Mouse (Mus musculus) embryo, embryonic 10.5 days (tissue): ENCODE results near the gene Atp2b2.

ENCODE experiments used
- DNase-seq: peaks from one replicate; pipeline ENCODE4 v3.0.0-alpha.2; 2015; ENCODE audit warnings: low spot score

Gene Atp2b2

DNA sequence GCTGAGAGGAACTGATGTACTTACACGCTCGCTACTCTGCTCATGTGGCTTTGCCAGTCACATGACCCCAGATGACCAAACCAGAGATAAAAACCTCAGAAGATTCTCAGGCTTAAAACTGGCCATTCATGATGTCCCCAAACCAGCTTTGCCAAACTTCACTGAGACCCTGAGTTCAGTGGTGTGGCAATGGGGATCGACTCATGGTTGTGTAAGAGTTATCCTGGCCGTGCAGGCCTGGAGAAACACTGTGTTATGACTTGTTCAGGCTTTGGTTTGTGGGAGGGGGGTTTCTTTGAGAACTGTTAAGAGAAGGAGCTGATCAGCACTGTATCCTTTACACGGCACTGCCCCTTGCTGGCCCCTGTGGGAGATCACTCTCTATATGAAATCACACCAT, 250.0 kb downstream of the Atp2b2 start:
- DNase-seq = no peak

DNA sequence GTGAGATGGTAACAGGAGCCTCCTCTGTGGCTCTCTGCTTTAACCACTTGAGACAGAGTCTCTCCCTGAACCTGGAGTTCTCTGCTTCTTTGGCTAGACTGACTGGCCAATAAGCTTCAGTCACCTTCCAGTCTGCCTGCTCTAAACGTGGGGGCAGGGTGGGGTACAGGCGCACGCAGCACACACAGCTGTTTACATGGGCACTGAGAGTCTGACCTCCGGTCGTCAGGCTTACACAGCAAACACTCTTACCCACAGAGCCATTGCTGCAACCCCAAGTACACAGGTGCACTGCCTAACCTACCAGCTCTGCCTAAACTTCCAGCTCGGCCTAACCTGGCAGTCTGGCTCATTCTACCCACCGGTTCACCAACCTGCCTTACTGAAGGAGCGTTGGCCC, 251.4 kb downstream of the Atp2b2 start:
- DNase-seq = no peak

DNA sequence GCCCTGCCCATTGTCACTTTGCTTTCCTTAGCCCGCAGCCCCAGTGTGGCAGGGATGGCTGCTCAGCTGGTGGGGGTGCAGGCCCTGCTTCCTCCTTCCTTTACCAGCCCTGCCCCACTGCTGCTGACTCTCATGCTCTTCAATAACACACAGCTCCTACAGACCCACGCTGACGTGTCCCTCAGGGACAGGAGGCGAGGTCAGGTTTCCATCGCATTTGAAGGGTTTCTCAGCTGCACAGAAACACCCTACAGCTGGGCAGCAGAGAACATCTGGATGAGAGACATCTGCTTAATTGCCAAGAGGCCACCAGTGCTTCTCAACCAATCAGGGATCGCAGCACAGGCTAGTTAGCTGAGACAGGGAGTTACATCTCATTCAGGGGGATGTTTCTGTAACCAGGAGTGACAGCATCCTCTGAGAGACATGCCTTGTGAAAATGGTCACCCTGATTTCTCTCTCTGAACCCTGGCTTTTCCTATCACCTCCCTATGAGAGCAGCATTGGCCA, 254.9 kb downstream of the Atp2b2 start:
- DNase-seq = peak; percentile 3

DNA sequence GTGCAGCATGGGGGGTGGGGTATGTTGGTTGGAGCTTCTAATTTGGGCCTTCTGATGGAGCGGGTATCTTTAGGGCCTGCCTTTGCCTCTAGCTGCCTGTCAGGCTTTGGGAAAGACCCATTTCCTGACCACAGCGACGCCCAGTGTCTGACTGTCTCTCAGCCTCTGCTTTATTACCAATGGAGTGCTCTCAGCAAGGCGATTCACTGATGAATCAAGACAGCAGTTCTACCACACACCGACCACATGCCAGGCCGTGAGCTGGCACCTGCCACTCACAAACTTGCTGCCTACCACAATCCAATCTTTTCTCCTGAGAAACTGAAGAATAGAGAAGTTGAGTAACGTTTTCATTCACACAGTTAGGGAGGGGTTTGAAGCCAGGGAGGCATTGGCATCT, 256.8 kb downstream of the Atp2b2 start:
- DNase-seq = no peak

DNA sequence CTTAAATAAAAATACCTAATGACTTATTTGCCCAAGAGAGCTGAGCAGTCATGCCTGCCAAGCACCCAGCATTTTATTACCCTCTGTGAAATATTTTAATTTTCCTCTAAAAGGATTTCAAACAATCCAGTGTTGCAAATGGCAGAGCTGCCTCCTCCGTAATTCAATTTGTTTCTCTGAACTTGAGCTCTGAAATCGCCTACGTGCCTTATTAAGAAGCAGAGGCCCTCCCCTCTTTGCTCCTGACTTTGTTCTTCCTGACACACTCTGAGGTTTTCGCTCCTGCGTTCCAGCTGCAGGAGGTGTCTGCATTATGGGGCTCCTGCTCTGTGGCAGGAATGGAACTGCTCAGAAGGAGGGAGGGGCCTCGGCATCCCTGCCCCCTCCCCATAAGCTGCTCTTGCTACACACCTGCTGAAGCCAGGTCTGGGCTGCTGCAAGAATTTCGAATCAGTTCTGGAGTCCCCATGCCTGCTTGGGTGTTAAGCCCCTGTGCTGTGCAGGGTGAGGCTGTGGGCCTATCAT, 264.1 kb downstream of the Atp2b2 start:
- DNase-seq = no peak

DNA sequence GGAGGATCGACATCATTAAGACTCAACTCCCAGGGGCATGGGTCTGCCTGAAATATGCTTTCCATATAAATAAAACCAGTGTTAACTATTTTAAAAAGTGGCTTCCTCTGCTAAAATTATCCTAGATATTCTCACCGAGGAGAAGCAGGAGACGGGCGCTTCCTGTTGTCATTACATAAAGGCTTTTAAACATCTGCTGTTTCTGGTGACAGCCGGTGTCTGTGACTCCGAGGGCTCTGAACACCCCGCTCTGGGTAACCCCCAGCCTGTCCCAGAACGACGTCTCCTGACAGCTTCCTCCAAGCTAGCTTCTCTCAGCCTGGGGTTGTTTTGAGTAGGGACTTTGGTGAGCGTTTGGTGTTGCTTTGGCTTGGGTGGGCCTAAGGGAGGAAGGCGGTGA, 273.6 kb downstream of the Atp2b2 start:
- DNase-seq = no peak

DNA sequence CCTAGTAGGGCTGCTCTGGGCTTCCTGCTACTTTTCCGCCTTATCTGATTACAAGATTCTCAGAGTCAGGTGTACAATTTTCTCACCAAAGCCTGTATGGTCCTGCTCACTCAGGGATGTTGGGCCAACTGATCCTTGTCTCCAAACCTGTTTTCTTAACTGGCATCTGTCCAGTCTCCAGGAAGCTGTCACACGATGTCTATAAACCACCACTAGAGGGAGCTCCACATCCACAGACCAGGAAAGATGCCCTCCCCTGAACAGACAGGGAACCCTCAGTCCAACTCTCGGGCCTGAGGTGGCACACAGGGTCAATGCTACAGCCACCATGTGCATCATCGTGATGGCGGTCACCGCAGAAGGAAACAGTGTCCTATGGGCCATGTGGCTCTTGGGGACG, 280.8 kb downstream of the Atp2b2 start:
- DNase-seq = peak; percentile 88

DNA sequence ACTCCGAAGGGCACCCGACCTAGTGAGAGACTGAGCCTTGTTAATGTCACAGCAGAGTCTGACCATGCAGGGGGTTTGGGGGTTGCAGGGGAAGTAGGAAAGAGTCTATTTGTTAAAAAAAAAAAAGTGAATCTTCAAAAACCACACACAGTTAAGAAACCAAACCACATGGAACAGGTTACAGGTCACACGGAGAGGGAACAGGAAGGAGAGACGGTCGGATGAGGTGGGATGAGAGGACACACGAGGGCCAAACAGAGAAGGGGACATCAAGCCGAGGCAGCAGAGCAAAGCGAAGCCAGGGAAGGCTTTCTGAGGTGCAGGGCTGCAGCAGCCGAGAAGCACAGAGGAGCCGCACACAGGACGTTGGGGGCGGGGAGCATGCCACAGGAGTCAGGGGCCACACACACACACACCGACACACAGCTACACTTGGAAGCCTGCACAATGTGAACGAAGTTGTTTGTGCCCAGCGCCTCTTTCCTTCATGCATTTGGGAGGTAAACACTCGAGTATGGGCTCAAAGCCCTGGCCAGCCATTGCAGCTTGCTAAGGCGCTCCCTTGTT, 293.2 kb downstream of the Atp2b2 start:
- DNase-seq = no peak

DNA sequence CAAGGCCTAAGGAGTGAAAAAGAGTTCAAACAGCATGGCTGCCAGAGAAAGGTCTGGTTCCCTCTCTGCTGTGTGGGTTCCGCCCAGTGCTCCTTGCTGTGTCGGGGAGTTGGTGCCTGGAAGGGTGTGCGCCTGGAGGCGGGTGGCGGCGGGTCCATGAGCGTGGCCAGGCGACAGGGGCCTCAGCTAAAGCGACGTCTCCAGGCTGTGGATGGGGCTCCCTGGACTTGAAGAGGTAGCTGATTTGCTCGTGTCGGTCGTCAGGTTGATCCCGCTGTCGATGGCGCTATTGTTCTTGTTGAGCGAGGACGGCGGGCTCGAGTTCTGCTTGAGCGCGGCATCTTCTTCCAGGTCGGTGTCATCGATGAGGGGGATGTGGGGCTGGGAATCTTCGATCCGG, 294.1 kb downstream of the Atp2b2 start:
- DNase-seq = peak; percentile 21

DNA sequence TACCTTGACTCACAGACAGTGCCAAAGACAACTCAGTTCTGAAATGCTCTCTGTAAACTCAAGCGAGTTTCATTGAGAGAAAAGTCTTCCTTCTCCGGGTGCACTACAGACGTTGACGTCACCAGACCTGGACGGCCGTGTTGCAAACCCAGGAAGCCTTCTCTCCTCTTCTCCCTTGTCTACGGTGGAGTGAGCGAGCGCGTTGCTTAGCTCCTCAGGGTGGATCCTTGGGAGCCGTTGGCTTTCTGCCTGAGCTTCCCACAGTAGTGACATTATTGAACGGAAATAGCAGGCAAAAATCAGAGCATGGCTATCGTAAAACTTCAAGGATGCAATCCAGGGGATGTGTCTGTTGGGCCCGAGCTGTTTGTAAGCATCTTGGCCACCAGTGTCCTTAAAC, 295.1 kb downstream of the Atp2b2 start:
- DNase-seq = no peak

DNA sequence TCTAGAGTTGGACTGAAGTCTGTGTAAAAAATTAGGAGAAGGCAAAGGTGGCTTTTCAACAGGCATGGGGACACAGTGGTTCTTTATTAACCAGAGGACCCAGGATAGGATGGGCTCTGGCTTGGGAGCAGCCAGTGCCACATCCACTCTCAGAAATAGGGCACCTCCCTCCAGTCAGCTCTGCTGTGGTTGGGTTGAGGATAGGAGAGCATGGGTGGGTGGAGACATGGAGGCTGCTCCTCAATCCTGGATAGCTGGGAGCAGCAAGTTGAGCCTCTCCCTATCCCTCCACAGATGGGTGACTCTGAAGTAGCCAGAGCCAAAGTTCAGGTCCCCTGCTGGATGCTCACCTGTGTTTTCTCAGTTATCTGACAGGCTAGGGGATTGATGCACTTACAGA, 297.3 kb downstream of the Atp2b2 start:
- DNase-seq = no peak

DNA sequence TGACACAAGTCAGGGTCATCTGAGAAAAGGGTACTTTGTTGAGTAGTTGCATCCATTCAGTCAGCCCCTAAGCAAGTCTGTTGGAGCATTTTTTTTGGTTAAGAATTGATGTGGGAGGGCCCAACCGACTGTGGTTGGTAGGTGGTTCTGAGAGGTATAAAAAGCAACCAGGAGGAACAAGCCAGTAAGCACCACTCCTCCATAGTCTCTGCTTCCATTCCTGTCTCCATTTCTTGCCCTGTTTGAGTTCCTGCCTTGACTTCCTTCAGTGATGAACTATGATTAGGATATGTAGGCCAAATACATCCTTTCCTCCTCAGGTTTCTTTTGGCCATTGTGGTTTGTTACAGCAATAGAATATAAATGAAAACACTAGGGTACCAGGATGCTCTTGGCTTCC, 299.3 kb downstream of the Atp2b2 start:
- DNase-seq = no peak

DNA sequence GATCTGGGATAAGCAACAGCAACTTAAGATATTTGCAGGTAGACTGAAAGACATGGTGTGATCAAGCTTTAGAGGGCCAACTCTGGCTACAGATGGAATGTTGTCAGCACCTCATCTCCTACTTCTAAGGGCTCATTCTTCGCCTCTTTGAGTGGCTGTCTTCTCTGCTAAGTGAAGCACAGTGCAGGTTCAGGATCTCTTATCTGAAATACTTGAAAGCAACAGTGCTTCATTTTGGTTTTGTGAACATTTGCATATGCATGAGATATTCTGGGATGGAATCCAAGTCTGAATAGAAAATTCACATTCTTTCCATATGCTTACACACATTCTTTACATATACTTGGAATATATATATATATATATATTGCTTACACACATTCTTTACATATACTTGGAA, 300.1 kb downstream of the Atp2b2 start:
- DNase-seq = no peak

DNA sequence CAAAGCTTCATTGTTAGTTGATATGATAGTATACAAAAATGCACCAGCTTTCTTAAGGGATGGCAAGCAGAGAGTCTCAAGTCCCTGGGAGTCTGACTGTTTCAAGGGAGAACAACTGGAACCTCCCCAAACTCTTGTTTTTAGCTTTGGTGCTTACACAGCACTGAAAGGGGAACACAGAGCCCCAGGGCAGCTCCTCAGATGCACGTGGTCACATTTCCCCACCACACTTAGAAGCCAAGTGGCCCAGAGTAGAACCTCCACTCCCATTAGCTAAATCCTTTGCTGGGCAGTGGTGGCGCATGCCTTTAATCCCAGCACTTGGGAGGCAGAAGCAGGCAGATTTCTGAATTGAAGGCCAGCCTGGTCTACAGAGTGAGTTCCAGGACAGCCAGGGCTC, 301.0 kb downstream of the Atp2b2 start:
- DNase-seq = no peak

DNA sequence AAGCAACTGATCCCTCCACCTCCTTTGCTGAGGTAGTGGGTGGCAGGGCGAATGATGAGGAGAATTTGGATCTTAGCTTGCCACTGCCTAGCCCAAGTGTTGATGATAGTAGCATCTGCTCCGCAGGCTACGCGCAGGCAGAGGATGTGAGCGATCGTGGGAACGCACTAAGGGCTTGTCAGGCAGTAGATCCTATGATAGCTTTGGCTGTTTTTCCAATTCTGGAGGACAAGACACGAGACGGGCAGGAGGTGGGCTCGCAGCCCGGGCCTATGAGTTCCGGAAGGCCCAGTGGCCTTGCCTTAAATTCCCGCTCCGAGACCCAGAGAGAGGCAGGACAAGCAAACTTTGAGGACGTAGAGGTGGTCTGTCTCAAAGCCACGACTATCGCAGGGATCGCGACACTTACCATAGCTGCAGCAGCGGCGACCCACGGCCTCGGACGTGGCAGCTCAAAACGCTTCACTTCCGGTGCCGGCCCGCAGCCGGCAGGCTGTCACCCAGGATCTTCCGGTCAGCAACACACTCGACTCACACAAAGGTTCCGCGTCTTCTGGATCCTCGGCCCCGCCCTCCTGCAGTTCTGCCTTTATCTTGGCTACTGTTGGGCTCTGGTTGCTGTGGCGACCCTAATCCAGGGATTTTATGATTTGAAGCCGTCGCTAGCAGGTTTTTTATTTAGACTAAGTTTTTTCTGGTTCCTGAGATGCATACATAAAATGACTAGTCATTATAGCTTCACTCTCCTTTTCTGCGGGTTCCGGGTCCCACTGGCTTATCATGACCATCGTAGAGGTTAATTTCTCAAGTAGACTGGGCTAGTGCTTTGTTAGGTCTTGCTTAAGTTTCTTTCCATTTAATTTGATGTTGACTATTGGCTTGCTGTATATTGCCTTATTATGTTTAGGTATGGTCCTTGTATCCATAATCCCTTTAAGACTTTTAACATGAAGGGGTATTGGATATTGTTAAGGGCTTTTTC, 301.9 kb downstream of the Atp2b2 start, which contains the start of gene Sec13:
TSS of gene Sec13 (minus strand) at position 508 of the 982 bp plus-strand sequence.
- DNase-seq = peak; percentile 95

DNA sequence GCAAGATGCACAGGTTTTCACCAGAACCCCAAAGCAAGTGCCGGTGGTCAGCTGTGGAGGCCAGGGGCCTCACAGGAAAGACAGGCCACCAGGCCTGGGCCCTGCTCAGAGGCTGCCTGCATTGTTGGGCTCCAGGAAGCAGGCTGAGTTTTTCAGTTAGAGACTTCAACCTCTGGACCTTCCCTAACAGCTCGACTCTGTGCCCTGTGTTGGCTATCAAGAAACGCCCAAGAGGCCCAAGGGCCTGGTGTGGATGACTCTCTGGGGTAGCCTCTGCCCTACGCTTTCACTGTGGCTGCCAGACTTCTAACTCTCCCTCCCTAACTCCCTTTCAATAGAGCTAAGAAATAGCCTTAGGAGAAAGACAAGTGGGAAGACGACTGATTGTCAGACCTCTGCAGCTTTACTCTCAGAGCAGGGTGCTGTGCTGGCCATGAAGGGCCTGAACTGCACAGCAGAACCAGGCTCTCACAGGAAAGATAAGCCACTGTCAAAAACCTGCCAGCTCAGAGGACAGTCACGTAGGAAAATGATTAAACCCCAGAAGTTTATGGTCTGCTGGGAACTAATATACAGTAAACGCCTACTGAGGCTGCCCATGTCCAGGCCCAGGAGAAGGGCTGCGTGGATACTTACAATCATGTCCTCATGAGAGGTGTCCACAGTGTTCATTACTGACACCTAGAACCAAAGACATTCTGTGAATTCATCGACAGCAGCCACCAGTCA, 304.9 kb downstream of the Atp2b2 start:
- DNase-seq = no peak

DNA sequence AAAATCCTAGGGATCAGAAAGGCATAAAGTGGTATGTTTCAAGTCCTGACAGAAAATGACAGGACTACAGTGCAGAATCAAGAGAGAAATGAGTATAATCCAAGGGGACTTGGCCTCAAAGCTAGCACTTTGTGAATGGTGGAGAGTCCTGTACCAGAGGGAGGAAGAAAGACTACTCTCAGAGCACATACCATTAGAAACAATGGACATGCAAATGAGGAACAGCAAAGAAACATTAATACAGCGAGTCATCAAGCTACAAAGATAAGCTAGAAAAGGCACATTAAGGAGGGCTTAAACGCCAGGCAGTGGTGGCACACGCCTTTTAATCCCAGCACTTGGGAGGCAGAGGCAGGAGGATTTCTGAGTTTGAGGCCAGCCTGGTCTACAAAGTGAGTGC, 311.1 kb downstream of the Atp2b2 start:
- DNase-seq = no peak

DNA sequence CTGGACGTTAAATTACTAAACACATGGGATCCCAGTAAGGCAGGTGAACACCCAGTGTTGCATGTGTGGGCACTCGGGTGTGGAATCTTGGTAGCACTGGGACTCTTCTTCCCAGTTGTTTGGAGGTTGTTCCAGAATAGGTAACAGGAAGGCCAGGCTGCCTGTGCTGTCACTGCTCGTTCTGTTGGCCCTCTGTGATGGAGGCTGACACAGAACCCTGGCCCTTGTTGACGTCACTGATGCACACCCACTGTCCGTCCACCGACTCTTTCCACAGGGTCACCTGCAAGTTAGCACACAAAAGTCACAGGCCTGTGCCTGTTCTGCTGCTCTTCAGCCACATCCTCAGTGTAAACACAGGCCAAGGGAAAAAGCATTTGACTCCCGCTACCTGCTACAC, 314.2 kb downstream of the Atp2b2 start:
- no peak for DNase-seq

DNA sequence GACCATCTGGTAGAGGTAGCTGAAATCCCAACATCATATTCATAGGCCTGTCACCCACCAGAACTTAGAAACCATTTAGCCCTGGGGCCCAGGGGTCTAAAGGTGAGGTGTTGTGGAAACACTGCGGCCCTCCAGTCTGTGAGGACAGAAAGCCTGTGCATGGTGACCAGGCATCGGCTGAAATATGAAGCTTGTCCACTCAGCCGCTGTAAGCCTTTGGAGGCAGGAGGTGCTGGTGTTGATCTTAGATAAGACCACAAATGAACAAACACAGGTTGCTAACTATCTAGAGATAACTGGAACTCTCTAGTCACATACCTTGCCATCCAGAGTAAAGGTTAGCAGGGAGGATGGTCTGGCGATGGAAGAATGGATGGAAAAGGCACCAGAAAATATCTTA, 321.4 kb downstream of the Atp2b2 start:
- DNase-seq = no peak

DNA sequence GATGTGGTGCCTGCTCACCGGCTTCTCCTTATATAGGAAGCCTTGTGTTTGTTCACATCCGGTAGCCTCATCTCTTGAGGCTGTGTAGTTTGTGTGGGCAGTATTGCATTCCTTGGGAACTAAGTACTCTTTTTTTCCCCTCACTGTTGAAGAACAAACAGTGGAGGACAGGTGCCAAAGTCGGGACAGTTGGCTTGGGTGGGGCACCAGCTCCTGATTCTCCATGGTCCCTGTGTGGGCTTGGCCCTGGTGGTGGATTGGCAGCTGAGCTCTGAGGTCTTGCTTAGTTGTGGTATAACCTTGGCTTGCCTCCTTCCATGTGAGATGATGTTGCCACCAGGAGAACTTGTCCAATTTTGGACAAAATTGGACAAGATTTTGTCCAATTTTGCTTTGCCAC, 322.5 kb downstream of the Atp2b2 start, which contains the start of gene Ghrl:
TSS of gene Ghrl (minus strand) at position 3 of the 400 bp plus-strand sequence.
- no peak for DNase-seq

DNA sequence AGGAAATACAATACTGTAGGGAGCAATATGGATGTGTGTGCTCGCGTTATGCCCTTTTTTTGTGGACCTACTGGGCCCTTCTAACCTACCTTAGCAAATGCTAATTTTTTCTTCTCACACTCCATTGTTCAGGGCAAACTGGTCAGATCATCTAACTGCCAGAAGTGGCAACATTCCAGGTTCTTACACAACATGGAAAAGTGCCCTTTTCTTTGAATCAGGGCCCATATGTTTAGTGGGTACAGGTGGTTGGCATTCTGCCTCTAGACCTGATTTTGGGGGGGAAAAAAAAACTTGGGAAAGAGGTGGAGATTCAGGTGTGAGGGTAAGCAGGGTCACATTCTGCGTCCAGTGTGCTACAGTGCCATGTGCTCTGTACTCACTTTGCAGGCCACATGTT, 324.9 kb downstream of the Atp2b2 start:
- DNase-seq = no peak

DNA sequence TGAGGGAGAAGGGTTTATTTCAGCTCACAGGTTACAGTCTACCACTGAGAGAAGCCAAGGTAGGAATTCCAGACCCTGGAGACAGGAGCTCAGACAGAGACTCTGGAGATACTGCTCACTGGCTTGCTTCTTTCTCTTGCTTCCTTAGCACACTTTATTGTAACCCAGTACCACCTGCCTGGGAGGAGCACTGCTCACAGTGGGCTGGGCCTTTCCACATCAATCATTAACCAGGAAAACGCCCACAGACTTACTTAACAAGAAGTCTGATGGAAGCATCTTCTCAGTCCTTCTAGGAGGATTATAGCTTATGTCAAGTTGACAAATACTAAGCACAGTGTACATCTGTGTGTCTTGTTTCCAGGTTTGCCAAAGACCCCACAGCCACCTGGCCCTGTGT, 327.6 kb downstream of the Atp2b2 start:
- no peak for DNase-seq
